Comparison of ENCODE assay signal across 25 mouse cellular contexts in the genomic region with DNA sequence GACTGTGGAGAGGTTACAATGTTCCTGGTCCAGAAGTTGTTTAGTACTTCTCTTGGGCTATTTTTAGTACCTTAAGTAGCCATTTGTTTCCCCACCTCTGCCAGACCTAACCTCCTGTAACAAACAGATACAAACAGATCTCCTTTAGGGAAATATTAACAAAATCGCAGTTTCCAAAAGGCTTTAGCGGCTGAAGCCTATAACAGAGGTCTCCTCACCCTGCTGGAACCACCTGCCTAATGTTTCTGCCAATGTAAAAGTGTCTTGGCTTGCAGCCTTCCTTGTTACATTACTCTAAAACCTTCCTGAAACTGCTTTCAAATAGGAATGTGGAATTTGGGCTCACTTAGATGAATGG. TPM values are rescaled to one million over a fixed set of nuclear protein-coding genes. Genes with fewer than 3 reads are reported as not detected.
DNase-seq lines count a peak whose midpoint lies in the region; ATAC-seq and TF ChIP-seq lines count a peak whose summit lies in the region.
"Had no signal": no experiment of that assay in that cellular context is flagged by ENCODE, and none has a peak within 500 bp of the region (broad histone marks: within the 10 kb centered on the region; RNA-seq: fewer than 3 reads in every experiment).

No protein-coding gene starts in this region.

- peaks cover 17% of the 10 kb centered on the region for H3K4me1 ChIP-seq in heart, embryonic 13.5 days
- peaks cover 19% of the 10 kb centered on the region for H3K4me1 ChIP-seq in heart, postnatal 0 days (ENCODE audit: control insufficient read depth, insufficient read depth)
- no peaks in the 10 kb centered on the region for H3K4me1 ChIP-seq in kidney, embryonic 14.5 days (ENCODE audit: control insufficient read depth, insufficient read depth, low read length)
- H3K4me1 ChIP-seq: embryonic facial prominence, embryonic 12.5 days; embryonic facial prominence, embryonic 15.5 days; hindbrain, embryonic 15.5 days; intestine, embryonic 15.5 days had no signal

- no peak for TF ChIP-seq EP300 in heart, postnatal 0 days (IDR thresholded peaks at IDR 0.05; ENCODE audit: low read depth)

- H3K4me2 ChIP-seq in heart, embryonic 13.5 days = 0 out of 2 replicates have a peak overlapping the region, but pooled peaks have one; percentile 3
- H3K4me2 ChIP-seq in heart, postnatal 0 days (ENCODE audit: low read depth, low read length) = no peak overlapping the region
- H3K4me2 ChIP-seq in kidney, embryonic 14.5 days (replicated peaks; ENCODE audit: low read depth, low read length) = no peak overlapping the region
- H3K4me2 ChIP-seq: embryonic facial prominence, embryonic 12.5 days; embryonic facial prominence, embryonic 15.5 days; heart, embryonic 15.5 days; hindbrain, embryonic 12.5 days; hindbrain, embryonic 15.5 days; intestine, embryonic 15.5 days had no signal

- ATAC-seq in heart, embryonic 13.5 days (ENCODE audit: extremely low read depth, insufficient number of reproducible peaks, low FRiP score, low TSS enrichment) = no peak
- ATAC-seq in heart, postnatal 0 days (ENCODE audit: insufficient read depth, low read depth) = no peak
- ATAC-seq in kidney, embryonic 14.5 days (ENCODE audit: low FRiP score, low TSS enrichment) = no peak
- ATAC-seq: forebrain, embryonic 14.5 days; forebrain, postnatal 0 days; intestine, embryonic 15.5 days had no signal

- 60% methylated on average over 2 of the region's 2 CpGs for WGBS in heart, embryonic 13.5 days
- 56% methylated on average over 2 of the region's 2 CpGs for WGBS in heart, postnatal 0 days
- WGBS in kidney, embryonic 14.5 days = 70% methylated on average over 2 of the region's 2 CpGs

- no peak for TF ChIP-seq CTCF in heart, postnatal 0 days (IDR thresholded peaks at IDR 0.05; ENCODE audit: low read depth)
- TF ChIP-seq CTCF in layer of hippocampus, adult 2 months (conservative IDR thresholded peaks at IDR 0.05) = no peak

- H3K27ac ChIP-seq in heart, embryonic 13.5 days (replicated peaks) = no peak overlapping the region
- peak overlapping the region; percentile 60; the same call in 1 of the 2 replicates for H3K27ac ChIP-seq in heart, postnatal 0 days (ENCODE audit: low read depth)
- H3K27ac ChIP-seq in kidney, embryonic 14.5 days (ENCODE audit: low read depth, low read length) = no peak overlapping the region
- H3K27ac ChIP-seq in layer of hippocampus, adult 2 months = no peak overlapping the region
- H3K27ac ChIP-seq: embryonic facial prominence, embryonic 12.5 days; embryonic facial prominence, embryonic 15.5 days; heart, embryonic 10.5 days; heart, embryonic 15.5 days; hindbrain, embryonic 12.5 days; hindbrain, embryonic 15.5 days; intestine, embryonic 15.5 days had no signal

- H3K9ac ChIP-seq in heart, embryonic 13.5 days = no peak overlapping the region
- H3K9ac ChIP-seq in heart, postnatal 0 days (replicated peaks; ENCODE audit: low read depth, low read length) = no peak overlapping the region
- no peak overlapping the region for H3K9ac ChIP-seq in kidney, embryonic 14.5 days (ENCODE audit: low read depth, low read length)
- H3K9ac ChIP-seq: embryonic facial prominence, embryonic 12.5 days; embryonic facial prominence, embryonic 15.5 days; forebrain, postnatal 0 days; heart, embryonic 15.5 days; hindbrain, embryonic 12.5 days; hindbrain, embryonic 15.5 days; intestine, embryonic 15.5 days had no signal

- no peak overlapping the region for H3K4me3 ChIP-seq in heart, embryonic 13.5 days
- H3K4me3 ChIP-seq in heart, postnatal 0 days (ENCODE audit: low read depth, low read length) = no peak overlapping the region
- H3K4me3 ChIP-seq in kidney, embryonic 14.5 days (ENCODE audit: low read length) = no peak overlapping the region
- no peak overlapping the region for H3K4me3 ChIP-seq in layer of hippocampus, adult 2 months
- H3K4me3 ChIP-seq: embryonic facial prominence, embryonic 12.5 days; embryonic facial prominence, embryonic 15.5 days; heart, embryonic 10.5 days; heart, embryonic 15.5 days; hindbrain, embryonic 12.5 days; hindbrain, embryonic 15.5 days; intestine, embryonic 15.5 days had no signal

- no peaks in the 10 kb centered on the region for H3K9me3 ChIP-seq in heart, embryonic 13.5 days
- H3K9me3 ChIP-seq in heart, postnatal 0 days (replicated peaks; ENCODE audit: control insufficient read depth, low read length) = no peaks in the 10 kb centered on the region
- H3K9me3 ChIP-seq in kidney, embryonic 14.5 days (ENCODE audit: control insufficient read depth, low read length) = no peaks in the 10 kb centered on the region
- H3K9me3 ChIP-seq: embryonic facial prominence, embryonic 12.5 days; embryonic facial prominence, embryonic 15.5 days; heart, embryonic 10.5 days; heart, embryonic 15.5 days; hindbrain, embryonic 15.5 days; intestine, embryonic 15.5 days had no signal

- no peak for DNase-seq in heart, adult 9 months (ENCODE audit: low spot score in 2 of 2)
- DNase-seq in heart, postnatal 0 days (ENCODE audit: low spot score) = peak; percentile 57
- DNase-seq in heart, postnatal 25 days (ENCODE audit: low spot score) = no peak
- DNase-seq in kidney, adult 9 months = peak; percentile 74
- DNase-seq in layer of hippocampus, adult 2 months (ENCODE audit: low spot score in 2 of 2) = no peak
- DNase-seq: adrenal gland, adult 2 months; adrenal gland, postnatal 14 days; cerebellum, adult 11 months; cerebellum, adult 2 months; cerebellum, adult 9-11 months; cerebellum, postnatal 25 days; forebrain, postnatal 0 days; gastrocnemius, postnatal 10 days; gastrocnemius, postnatal 36 days had no signal

- intact Hi-C loops in heart, postnatal 25 days (cut with DNase I) = no loop called here

- H3K27me3 ChIP-seq in heart, embryonic 13.5 days (replicated peaks) = peaks cover 22% of the 10 kb centered on the region
- H3K27me3 ChIP-seq in heart, postnatal 0 days (ENCODE audit: control insufficient read depth, insufficient read depth, low read length) = no peaks in the 10 kb centered on the region
- no peaks in the 10 kb centered on the region for H3K27me3 ChIP-seq in kidney, embryonic 14.5 days (ENCODE audit: control insufficient read depth, insufficient read depth, low read length)
- H3K27me3 ChIP-seq: embryonic facial prominence, embryonic 12.5 days; embryonic facial prominence, embryonic 15.5 days; heart, embryonic 15.5 days; hindbrain, embryonic 12.5 days; hindbrain, embryonic 15.5 days; intestine, embryonic 15.5 days had no signal

- H3K36me3 ChIP-seq in heart, embryonic 13.5 days = no peaks in the 10 kb centered on the region
- no peaks in the 10 kb centered on the region for H3K36me3 ChIP-seq in heart, postnatal 0 days (replicated peaks; ENCODE audit: control insufficient read depth, insufficient read depth, low read length)
- no peaks in the 10 kb centered on the region for H3K36me3 ChIP-seq in kidney, embryonic 14.5 days (ENCODE audit: control insufficient read depth, insufficient read depth, low read length)
- H3K36me3 ChIP-seq: embryonic facial prominence, embryonic 12.5 days; embryonic facial prominence, embryonic 15.5 days; heart, embryonic 10.5 days; heart, embryonic 15.5 days; hindbrain, embryonic 12.5 days; hindbrain, embryonic 15.5 days; intestine, embryonic 15.5 days had no signal

RNA-seq across cellular contexts. Expression of a gene that starts 8.6 kb away (rescaled TPM):
- polyA plus RNA-seq in heart, embryonic 13.5 days (2015; fragmentation: Nextera tagmentation; extraction: Ambion mirVana) = 7.6 and 8.9 TPM in 2 replicates
- 9.7 and 13.4 TPM in 2 replicates for total RNA-seq in heart, postnatal 0 days (2014; rRNA removed; ENCODE audit: low replicate concordance)
- 1.6 TPM in 2 replicates for polyA plus RNA-seq in heart, postnatal 0 days (2015; fragmentation: Nextera tagmentation; extraction: Ambion mirVana)
- total RNA-seq in heart, postnatal 25 days (2021) = 1 to 10 TPM; 2.4 to 3.3 TPM
- polyA plus RNA-seq in kidney, embryonic 14.5 days (2014; fragmentation: Nextera tagmentation; extraction: Ambion mirVana) = 13.1 and 30.6 TPM in 2 replicates
- 10 to 100 TPM; 19.9 to 22.3 TPM for total RNA-seq in layer of hippocampus, adult 2 months (2021)
- polyA plus RNA-seq: C2C12 had no signal

RNA-seq across cellular contexts. Expression of a gene that starts 31.3 kb away (rescaled TPM):
- 8.2 and 9.6 TPM in 2 replicates for polyA plus RNA-seq in heart, embryonic 13.5 days (2015; fragmentation: Nextera tagmentation; extraction: Ambion mirVana)
- total RNA-seq in heart, postnatal 0 days (2014; rRNA removed; ENCODE audit: low replicate concordance) = 17.9 and 19.6 TPM in 2 replicates
- polyA plus RNA-seq in heart, postnatal 0 days (2015; fragmentation: Nextera tagmentation; extraction: Ambion mirVana) = 9.2 and 9.5 TPM in 2 replicates
- total RNA-seq in heart, postnatal 25 days (2021) = 10 to 100 TPM; 13.0 to 15.1 TPM
- polyA plus RNA-seq in kidney, embryonic 14.5 days (2014; fragmentation: Nextera tagmentation; extraction: Ambion mirVana) = 11.6 and 14.1 TPM in 2 replicates
- total RNA-seq in layer of hippocampus, adult 2 months (2021) = 100 to 1,000 TPM; 154 to 156 TPM

Comparison
In these comparisons a context has a peak if more than half of its experiments do, and no peak if none do; other contexts are left out.
1. DNase-seq: peak in heart, postnatal 0 days (single experiment) and kidney, adult 9 months (single experiment); none in heart, adult 9 months (0 of 2), heart, postnatal 25 days (single experiment) and layer of hippocampus, adult 2 months (0 of 2).